Mouse (Mus musculus): ENCODE results near the gene Txn1. TPM values are rescaled to one million over a fixed set of nuclear protein-coding genes. Genes with fewer than 3 reads are reported as not detected.
A peak's percentile ranks its signal among the peaks of the same experiment; 100 is the strongest.

Gene Txn1
- 10 to 100 TPM; 96.7 to 97.5 TPM for total RNA-seq (2021)
- long read RNA-seq, experiment 1, transcript Txn1-201 (5 exons, 1,051 nt), result major isoform, 38 of 39 reads
- long read RNA-seq, experiment 1, partial matches to known transcripts, result 0 of 39 reads
- long read RNA-seq, experiment 1, other reads (novel, unspliced or antisense), result 1 of 39 reads
- long read RNA-seq, experiment 2, transcript Txn1-201 (5 exons, 1,051 nt), result major isoform, 55 of 57 reads
- long read RNA-seq, experiment 2, partial matches to known transcripts, result 0 of 57 reads
- long read RNA-seq, experiment 2, other reads (novel, unspliced or antisense), result 2 of 57 reads

DNA sequence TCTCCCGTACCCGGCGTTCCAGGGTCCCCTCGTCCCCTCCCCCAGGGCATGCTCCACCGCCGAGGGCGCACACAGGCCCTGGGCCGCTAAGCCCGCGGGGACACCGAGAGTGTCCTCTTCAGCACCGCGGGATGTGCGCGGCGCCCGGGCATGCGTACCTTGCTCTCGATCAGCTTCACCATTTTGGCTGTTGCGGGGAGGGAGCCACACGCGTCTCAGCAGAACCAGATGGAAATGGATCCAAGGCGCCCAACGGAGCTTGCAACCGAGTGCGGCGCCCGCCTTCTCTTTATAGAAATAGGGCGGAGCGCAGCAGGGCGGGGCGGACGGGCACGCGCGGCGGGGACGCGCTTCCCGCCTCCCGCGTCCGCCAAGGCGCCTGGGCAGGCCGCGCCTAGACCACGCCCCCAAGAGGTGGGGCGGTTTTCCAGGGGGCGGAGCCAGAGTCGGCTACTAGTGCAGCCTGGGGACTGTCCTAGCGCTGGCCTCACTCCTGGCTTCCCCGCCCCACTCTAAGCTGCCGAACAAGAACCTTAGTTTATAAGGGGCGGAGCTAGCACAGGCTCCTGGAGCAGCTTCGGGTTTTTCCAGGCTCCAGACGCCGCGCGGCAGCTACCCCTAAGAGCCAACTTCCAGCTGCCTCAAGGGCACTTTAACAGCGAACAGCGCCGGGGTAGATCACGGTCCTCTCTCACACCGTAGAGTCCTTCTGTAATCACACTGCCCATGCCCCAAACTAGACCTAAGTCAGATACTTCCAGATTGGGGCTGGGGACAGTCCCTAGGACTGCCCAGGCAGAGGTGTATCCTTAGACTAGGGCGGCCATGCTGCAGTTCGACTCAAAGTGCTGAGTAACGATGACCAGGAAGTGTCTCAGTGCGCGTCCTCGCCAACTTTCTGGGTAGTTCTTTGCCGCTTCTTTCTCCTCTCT, at the start of gene Txn1:
Gene Txn1 (minus strand): TSS at position 383 of the 932 bp plus-strand sequence.
- peak; percentile 93 to 94 for DNase-seq (ENCODE audit: low spot score in 2 of 2)
- no peak for TF ChIP-seq CTCF (conservative IDR thresholded peaks at IDR 0.05)
- H3K4me3 ChIP-seq, result peak within 1 kb of the TSS; percentile 87
- H3K27ac ChIP-seq, result peak within 1 kb of the TSS; percentile 95

DNA sequence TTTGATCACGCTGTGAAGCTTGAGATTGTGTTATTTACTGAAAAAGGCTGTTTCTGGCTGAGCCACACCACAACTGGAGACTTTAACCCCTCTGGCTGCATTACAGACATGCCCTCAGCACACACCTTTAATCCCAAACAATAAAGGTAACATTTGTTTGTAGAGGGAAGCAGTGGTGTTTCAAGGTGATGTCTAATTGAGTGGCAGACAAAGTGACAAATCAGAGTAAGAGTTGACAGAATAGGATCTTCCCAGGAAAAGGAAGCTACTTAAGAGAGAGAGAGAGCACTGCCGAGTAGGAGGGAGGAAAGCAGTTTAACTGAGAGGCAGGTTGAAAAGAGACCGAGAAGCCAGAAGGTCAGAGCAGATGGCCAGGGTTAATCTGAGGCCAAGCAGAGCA, 47.3 kb upstream of the Txn1 start:
- DNase-seq (ENCODE audit: low spot score in 2 of 2), result no peak
- Histone ChIP-seq H3K4me3 (no peak overlapping the region), H3K27ac (no peak overlapping the region)
- no peak for TF ChIP-seq CTCF (conservative IDR thresholded peaks at IDR 0.05)

DNA sequence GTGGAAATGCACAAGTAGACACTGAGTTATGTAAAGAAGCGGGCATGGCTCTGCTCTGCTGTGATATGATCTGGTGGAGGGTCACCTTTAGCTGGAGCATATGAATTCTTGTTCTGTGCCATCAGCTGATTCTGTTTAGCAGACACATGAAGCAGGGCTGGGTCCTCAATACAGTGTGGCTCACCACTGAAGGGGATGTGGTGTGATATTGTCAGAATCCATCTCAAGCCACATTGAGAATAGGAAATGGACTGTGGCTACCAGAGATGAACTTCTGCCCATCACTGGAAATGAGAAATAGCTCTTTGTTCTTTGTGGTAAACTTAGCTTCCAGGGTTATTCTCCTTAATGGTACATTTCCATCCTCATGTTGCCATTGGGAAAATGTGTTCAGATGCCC, 35.2 kb upstream of the Txn1 start:
- no peak for DNase-seq (ENCODE audit: low spot score in 2 of 2)
- Histone ChIP-seq H3K27ac (no peak overlapping the region), H3K4me3 (no peak overlapping the region)
- no peak for TF ChIP-seq CTCF (conservative IDR thresholded peaks at IDR 0.05)

DNA sequence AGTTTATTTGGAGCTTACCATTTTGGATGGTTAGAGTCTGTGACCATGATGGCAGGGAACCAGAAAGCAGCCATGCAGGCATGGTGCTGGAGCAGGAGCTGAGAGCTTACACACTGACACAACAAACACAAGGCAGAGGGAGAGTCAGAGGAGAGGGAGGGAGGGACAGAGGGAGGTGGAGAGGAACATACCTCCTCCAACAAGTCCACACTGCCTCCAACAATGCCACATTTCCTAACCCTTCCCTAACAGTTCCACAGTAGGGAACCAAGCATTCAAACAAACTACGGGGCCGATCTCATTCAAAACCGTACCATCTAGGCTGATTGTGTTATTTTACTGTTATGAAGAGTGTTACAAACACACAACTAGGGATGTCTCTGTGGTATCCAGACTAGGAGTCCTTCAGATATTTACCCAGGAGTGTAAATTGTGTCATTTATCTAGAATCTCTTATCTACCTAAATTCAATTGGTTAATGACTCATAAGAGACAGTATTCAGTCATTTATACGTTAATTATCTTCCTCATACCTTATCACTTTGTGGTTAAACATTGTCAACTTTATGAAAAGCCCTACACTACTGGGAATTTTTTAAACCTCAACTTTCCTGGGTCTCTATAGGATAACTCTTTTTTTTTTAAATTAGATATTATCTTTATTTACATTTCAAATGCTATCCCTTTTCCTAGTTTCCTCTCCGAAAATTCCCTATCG, 18.3 kb upstream of the Txn1 start:
- TF ChIP-seq CTCF (conservative IDR thresholded peaks at IDR 0.05), result no peak
- Histone ChIP-seq H3K4me3 (no peak overlapping the region), H3K27ac (no peak overlapping the region)
- no peak for DNase-seq (ENCODE audit: low spot score in 2 of 2)

DNA sequence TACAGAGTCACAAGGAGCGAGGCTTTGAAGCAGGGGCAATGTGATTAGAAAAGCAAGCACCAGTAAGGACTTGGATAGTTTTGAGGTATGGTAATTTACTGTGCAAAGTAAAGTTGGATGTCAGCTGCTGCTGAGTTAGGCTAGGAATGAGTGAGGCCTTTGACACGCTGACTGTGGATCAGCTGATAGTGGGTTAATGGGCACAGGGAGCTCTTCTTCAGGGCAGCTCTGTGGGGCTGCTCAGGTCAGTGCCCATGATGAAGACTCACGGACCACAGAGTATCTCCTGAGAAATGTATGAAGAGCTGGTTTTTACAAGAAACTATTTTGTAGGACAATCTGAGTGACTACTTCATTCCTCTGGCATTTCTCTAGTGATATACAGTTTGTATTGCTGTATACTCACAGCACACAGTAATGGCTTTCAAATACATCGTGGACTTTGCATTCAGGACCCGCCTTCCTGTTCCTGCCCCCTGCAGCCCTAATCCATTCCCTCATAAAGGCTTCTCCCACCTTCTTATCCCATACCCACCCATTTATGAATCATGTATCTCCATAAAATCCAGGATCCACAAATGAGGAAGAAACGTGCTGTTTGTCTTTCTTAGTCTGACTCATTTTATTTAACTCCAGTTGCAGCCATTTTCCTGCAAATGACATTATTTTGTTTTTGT, 17.5 kb upstream of the Txn1 start:
- DNase-seq (ENCODE audit: low spot score in 2 of 2), result no peak
- no peak for TF ChIP-seq CTCF (conservative IDR thresholded peaks at IDR 0.05)
- H3K4me3 ChIP-seq, result no peak overlapping the region
- H3K27ac ChIP-seq, result no peak overlapping the region

DNA sequence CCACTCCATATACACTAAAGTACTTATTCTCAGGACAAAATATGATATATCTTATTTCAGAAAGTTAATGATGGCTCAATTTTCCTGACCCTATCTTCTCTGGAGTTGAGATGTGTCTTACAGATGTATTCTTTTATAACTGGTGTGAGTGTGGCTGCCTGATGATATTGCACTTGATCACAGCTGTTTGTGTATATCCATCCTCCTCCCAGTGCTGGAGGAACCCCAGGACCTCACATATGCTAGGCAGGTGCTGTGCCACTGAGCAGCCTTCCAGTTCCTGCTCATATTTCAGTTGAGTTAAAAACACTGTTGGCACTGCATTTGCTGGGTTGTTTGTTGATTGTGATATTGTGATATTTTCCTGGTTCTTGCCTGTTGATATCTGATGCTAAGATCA, 14.1 kb upstream of the Txn1 start:
- TF ChIP-seq CTCF (conservative IDR thresholded peaks at IDR 0.05), result no peak
- H3K4me3 ChIP-seq, result no peak overlapping the region
- no peak overlapping the region for H3K27ac ChIP-seq
- no peak for DNase-seq (ENCODE audit: low spot score in 2 of 2)

DNA sequence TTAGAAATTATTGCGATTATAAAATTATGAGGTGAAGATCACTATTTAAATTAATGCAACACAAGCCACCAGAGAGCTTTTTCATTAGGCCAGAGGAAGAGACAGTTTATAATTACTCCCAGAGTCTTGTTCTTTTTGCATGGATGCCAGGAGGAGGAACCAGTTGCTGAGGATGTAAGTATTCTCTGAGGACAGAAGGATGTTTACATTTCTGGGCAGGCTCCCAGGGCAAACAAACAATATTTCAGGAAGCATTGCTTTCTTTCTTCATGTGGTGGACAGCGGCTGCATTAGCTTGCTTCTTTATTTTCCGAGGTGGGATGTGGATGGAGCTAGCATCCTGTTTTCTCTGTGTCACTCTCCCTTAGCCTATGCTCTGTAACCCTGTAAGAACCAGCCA, 11.0 kb upstream of the Txn1 start:
- H3K4me3 ChIP-seq, result no peak overlapping the region
- TF ChIP-seq CTCF (conservative IDR thresholded peaks at IDR 0.05), result no peak
- H3K27ac ChIP-seq, result no peak overlapping the region
- DNase-seq (ENCODE audit: low spot score in 2 of 2), result no peak

DNA sequence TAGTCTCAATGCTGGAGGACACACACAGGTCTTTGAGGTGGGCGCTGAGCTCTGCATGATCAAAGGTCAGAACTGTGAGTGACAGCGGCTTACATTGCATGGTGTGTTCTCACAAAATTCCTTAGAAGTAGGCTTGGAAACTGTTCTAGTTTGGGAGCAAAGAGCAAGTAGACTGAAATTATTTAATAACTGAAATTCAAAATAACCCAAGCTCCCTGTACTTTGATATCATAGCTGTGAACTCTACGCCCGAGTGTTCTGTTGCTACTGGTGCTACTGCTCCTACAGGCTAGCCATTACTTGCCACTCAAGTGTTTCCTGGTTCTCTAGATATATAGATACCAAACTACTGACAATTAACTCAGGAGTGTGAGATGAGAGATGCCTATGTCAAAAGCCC, 9.3 kb upstream of the Txn1 start:
- H3K4me3 ChIP-seq, result no peak overlapping the region
- TF ChIP-seq CTCF (conservative IDR thresholded peaks at IDR 0.05), result no peak

DNA sequence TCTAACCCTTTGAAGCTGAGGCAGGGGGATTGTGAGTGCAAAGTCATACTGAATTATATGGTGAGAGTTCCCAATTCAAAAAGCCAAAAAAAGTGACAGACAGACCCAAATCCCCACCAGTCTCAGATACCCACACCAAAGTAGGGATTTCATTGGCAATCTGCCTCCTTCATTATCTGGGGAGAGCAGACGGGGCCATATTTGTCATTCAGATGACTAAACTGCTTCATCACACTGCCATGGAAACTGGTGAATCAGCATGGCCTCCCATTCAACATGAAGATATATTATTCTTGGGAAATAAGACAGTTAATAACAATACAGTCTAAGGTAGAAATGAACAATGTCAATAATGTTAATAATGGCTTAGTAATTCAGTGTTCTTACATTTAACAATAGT, 7.9 kb upstream of the Txn1 start:
- no peak for DNase-seq (ENCODE audit: low spot score in 2 of 2)

More for the DNA sequence above, 9.3 kb upstream of the Txn1 start:
- H3K27ac ChIP-seq, result no peak overlapping the region
- DNase-seq (ENCODE audit: low spot score in 2 of 2), result no peak

DNA sequence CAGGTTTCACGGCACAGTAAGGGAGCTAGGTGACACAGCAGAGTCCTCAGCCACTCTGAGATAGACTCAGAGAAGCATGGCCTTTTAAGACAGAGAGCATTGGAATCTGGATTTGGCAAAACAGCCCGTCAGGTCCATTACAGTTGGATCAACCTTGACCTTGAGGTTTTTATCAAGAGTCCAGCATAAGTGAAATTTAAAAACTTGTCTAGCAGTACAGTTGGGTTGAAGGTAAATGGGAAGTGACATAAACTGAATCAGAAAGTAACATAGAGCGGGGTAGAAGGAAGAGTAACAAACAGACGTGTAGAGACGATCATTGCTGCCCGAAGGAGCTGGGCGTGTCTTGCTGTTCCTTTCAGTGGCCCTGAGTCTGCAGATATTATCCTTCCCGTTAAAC, 2.8 kb upstream of the Txn1 start:
- no peak overlapping the region for H3K27ac ChIP-seq
- DNase-seq (ENCODE audit: low spot score in 2 of 2), result no peak
- no peak overlapping the region for H3K4me3 ChIP-seq
- no peak for TF ChIP-seq CTCF (conservative IDR thresholded peaks at IDR 0.05)

More for the DNA sequence above, 7.9 kb upstream of the Txn1 start:
- no peak overlapping the region for H3K4me3 ChIP-seq
- H3K27ac ChIP-seq, result no peak overlapping the region
- no peak for TF ChIP-seq CTCF (conservative IDR thresholded peaks at IDR 0.05)

DNA sequence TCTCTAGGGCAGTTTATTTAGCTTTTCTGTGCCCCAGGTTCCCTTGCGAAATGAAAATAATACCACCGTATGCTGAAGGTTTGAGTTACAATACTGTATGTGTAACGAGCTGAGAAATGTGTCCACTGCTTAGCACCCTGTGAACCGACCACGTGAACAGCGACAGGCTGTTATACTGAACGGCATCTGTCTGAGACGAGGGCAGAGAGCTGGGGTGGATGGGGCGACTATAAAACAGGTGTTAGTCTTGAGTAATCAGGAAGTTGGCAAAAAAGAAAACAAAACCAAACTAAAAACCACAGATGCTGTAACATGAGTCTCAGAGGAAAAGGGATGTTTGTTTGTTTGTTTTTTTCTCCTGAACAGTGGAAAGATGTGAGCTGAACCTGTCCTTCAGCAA, 1.9 kb upstream of the Txn1 start:
- no peak overlapping the region for H3K27ac ChIP-seq
- H3K4me3 ChIP-seq, result no peak overlapping the region
- no peak for TF ChIP-seq CTCF (conservative IDR thresholded peaks at IDR 0.05)
- no peak for DNase-seq (ENCODE audit: low spot score in 2 of 2)
